Mouse (Mus musculus) cortical plate, adult 2 months (tissue): ENCODE data around the gene Ncapd2.

Experiments used
- CTCF ChIP-seq: fragments of 200-500 bp; IDR thresholded peaks from 2 replicates; pipeline ENCODE4 v1.5.1; 2011; ENCODE audit warnings: mild to moderate bottlenecking, control low read depth, low read length; ENCODE audit not compliant: insufficient read depth; ENCODE audit errors: extremely low read depth
- POLR2A ChIP-seq: fragments of 200-500 bp; IDR thresholded peaks from 2 replicates; pipeline ENCODE4 v1.6.1; 2011; ENCODE audit warnings: mild to moderate bottlenecking, low read length, control low read depth; ENCODE audit not compliant: insufficient read depth; ENCODE audit errors: extremely low read depth

DNA sequence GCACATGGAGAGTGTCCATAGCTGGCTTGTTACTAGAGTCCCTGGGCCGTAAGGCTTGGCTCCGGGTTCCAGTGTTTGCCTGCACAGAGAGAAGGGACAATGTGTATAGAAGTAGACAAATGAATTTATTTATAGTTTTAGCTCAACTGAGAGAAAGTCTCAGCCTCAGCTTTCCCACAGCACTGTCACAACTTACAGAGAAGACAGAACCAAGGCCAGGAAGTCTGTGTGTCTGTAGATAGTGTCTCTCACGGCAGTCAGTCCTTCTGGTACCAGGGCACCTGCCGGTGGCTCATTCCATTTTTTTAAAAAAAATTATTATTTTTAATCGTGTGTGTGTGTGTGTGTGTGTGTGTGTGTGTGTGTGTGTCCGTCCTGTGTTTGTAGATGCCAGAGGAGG is 41.0 kb upstream of the Ncapd2 start:
- TF ChIP-seq POLR2A (no peak), CTCF (no peak)
